Mouse (Mus musculus): ENCODE results near the gene Kdm4b. TPM values are rescaled to one million over a fixed set of nuclear protein-coding genes. Genes with fewer than 3 reads are reported as not detected.

The Kdm4b gene
- polyA plus RNA-seq, 1 experiment from 2014 or later: 86.1 TPM

DNA sequence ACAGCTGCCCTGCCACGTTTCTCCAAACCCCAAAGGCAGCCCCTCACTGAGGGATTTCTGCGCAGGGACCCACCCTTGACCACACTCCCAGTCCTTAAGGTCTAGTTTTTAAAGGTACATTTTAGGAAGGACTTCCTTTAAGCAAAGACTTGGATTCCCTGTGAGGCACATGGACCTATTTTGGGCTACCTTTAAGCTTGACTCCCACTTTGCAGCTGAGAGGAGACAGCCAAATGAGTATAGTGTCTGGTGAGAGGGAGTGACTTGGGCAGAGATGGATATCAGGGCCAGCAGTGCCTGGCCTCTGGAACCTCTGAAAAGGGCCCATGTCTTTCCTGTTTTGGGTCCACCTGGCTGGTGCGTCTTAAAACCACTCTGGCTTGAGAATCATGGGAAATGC lies 100.1 kb downstream of the Kdm4b start:
- Histone ChIP-seq H3K9me3 (no peaks in the 10 kb centered on the region), H3K4me1 (peaks cover 18% of the 10 kb centered on the region), H3K27me3 (replicated peaks) (0 out of 2 replicates have a peak, but pooled peaks cover 3% of the 10 kb centered on the region), H3K27ac (no peak overlapping the region), H3K36me3 (peaks cover 87% of the 10 kb centered on the region), H3K4me2 (replicated peaks) (peak overlapping the region; percentile 71), H3K4me3 (peak overlapping the region; percentile 34), H3K9ac (peak overlapping the region; percentile 57)
- 46% methylated on average over 3 of the region's 3 CpGs for WGBS
- no peak for ATAC-seq (ENCODE audit: low FRiP score, low read depth)

DNA sequence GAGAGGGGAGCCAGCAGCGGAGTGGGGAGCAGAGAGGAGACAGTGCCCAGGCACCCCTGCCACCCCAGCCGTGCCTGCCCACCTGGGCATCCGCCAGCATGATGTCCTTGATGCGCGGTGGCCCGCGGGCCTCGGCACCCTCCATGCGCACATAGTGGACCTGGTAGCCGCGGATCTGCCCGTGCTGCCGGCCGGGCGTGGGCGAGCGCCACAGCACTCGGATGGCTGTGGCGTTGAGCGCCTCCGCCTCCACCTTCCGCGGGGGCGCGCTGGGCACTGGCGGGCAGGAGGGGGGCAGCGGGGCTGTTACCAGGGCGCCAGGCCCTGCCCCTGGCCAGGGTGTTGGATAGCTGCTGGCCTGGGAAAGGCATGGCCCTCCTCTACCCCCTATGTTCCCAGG lies 102.0 kb downstream of the Kdm4b start:
- no peak for ATAC-seq (ENCODE audit: low FRiP score, low read depth)
- WGBS: 78% methylated on average over 28 of the region's 28 CpGs

DNA sequence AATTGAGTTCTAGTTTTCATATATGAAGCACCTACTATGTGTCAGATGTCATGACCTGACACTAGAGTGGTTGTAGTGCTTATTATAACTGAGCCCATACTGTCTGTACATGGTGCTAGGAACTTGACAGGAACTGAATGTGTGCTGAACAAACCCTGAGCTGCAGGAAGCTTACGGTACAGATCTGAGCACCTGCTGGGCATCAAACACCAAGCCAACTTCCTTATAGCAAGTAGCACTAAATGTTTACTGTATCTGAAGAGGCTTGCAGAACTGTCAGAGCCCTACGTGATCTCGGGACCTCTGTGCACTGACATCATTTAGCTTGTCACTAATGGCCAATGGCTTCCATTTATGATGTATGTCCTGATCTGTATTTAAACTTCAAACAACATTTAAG lies 105.7 kb downstream of the Kdm4b start:
- WGBS: 88% methylated on average over 3 of the region's 3 CpGs
- Histone ChIP-seq H3K36me3 (peaks cover 84% of the 10 kb centered on the region), H3K4me2 (replicated peaks) (no peak overlapping the region)

More for the DNA sequence above, 102.0 kb downstream of the Kdm4b start:
- no peaks in the 10 kb centered on the region for H3K9me3 ChIP-seq
- peaks cover 83% of the 10 kb centered on the region for H3K36me3 ChIP-seq
- H3K4me2 ChIP-seq (replicated peaks): no peak overlapping the region
- no peak overlapping the region for H3K4me3 ChIP-seq
- peaks cover 18% of the 10 kb centered on the region for H3K4me1 ChIP-seq
- H3K27me3 ChIP-seq (replicated peaks): 0 out of 2 replicates have a peak, but pooled peaks cover 3% of the 10 kb centered on the region
- H3K27ac ChIP-seq: no peak overlapping the region
- no peak overlapping the region for H3K9ac ChIP-seq

DNA sequence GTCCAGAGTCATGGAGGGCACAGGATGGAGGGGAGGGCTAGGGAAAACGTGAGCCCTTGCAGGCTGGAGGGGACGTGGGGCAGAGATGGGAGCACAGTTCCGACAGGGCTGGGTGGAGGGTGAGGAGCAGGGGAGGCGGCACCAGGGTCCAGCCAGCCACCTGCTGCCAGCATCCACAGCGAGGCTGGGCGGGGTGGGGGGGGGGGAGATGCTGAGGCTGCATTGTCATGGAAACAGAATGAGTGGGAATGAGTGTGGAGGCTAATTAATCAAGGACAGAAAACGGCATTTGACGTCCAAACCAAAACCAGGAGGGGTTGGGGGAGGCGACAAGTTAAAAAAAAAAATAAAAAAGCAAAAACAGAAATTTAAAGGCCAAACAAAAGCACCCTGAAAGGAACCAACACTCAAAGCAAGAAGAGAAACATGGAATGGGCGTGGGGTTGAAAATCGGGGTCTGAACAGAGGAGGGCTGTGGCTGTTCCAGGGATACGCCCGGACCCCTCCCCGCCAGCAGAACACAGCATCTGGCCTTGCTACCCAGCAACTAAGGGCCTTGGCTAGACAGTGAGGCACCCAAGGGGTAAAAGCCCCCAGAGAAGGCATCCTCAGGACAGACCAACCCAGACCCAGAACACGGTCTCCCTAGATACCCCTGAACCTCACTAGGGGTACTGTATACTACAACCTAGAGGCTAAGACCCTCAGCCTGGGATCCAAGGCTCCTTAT lies 114.0 kb downstream of the Kdm4b start:
- no peak overlapping the region for H3K4me3 ChIP-seq
- H3K4me1 ChIP-seq: peaks cover 16% of the 10 kb centered on the region
- peak; percentile 41 for ATAC-seq (ENCODE audit: low FRiP score, low read depth)
- 48% methylated on average over 15 of the region's 15 CpGs for WGBS
- no peaks in the 10 kb centered on the region for H3K27me3 ChIP-seq (replicated peaks)
- no peaks in the 10 kb centered on the region for H3K9me3 ChIP-seq
- no peak overlapping the region for H3K9ac ChIP-seq
- H3K27ac ChIP-seq: peak overlapping the region; percentile 23; the same call in 1 of the 2 replicates
- H3K4me2 ChIP-seq (replicated peaks): no peak overlapping the region
- peaks cover 83% of the 10 kb centered on the region for H3K36me3 ChIP-seq

More for the DNA sequence above, 105.7 kb downstream of the Kdm4b start:
- Histone ChIP-seq H3K27me3 (replicated peaks) (no peaks in the 10 kb centered on the region), H3K9ac (no peak overlapping the region), H3K27ac (no peak overlapping the region), H3K9me3 (no peaks in the 10 kb centered on the region), H3K4me1 (0 out of 2 replicates have a peak, but pooled peaks cover under 1% of the 10 kb centered on the region), H3K4me3 (no peak overlapping the region)
- ATAC-seq (ENCODE audit: low FRiP score, low read depth): no peak

DNA sequence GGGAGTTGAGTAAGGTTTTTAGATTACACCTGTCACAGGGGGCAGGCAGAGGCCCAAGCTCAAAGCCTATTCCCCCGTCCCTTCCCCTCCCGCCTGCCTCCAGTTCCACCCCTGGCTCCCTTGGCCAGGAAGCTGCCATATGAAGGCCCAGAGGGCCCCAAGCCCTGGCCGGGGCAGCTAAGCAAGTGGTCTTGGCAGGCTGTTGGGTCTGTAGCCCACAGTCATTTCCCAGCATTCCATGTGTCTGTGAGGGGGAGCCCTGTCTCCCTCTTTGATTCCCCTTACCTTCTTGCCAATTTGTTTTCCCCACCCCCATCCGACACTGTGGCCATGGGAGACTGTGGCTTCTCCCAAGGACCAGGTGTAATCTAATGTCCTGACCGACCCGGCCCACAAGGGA lies 116.5 kb downstream of the Kdm4b start:
- Histone ChIP-seq H3K36me3 (peaks cover 74% of the 10 kb centered on the region), H3K27me3 (replicated peaks) (no peaks in the 10 kb centered on the region), H3K4me2 (replicated peaks) (no peak overlapping the region), H3K9me3 (no peaks in the 10 kb centered on the region), H3K4me3 (no peak overlapping the region), H3K27ac (no peak overlapping the region), H3K4me1 (peaks cover 28% of the 10 kb centered on the region), H3K9ac (no peak overlapping the region)
- 91% methylated on average over 6 of the region's 6 CpGs for WGBS
- no peak for ATAC-seq (ENCODE audit: low FRiP score, low read depth)

DNA sequence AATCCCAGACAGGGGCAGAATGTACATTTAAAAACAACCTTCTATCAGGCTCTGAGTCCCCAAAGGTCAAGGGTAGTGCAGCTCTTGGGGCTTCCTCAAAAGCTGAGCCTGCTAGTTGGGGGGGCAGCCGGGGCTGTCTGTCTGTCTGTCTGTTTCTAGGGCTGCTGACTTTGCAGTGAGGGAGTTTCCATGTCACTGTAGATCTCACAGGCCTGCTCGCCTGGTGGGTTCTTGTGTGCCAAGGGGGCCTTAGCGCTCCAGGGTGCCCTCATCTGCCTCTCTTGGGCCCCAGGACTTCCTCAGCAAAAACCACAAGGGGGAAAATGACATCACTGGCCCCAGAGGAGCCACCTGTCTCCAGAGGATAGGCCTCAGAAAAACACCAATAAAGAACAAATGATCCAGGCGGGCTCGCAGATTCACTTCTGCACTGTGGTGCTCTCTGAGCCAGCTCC lies 117.5 kb downstream of the Kdm4b start:
- Histone ChIP-seq H3K27me3 (replicated peaks) (no peaks in the 10 kb centered on the region), H3K4me2 (replicated peaks) (no peak overlapping the region), H3K9me3 (no peaks in the 10 kb centered on the region), H3K36me3 (peaks cover 75% of the 10 kb centered on the region), H3K27ac (no peak overlapping the region), H3K9ac (no peak overlapping the region), H3K4me3 (no peak overlapping the region), H3K4me1 (peaks cover 28% of the 10 kb centered on the region)
- ATAC-seq (ENCODE audit: low FRiP score, low read depth): no peak
- 79% methylated on average over 5 of the region's 5 CpGs for WGBS

DNA sequence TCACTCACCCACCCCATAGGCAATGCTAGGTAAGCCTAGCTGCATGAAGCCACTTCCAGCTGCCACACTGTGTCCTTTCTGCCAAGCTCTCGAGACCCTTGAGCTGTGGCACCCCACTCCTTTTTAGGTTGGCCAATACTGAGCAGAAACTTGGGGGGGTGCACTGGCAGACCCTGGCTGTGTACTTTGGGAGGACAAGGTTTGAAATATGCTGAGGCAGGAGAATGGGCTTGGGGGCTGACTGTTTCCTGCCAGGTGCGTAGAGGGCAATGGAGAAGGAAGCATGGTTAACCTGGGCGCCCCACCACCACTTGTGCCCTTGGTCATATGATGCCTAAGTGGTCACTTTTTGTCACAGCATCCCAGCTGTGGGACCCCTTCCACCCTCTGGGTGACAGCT lies 118.9 kb downstream of the Kdm4b start:
- 94% methylated on average over 3 of the region's 3 CpGs for WGBS
- Histone ChIP-seq H3K27ac (no peak overlapping the region), H3K9ac (no peak overlapping the region), H3K27me3 (replicated peaks) (no peaks in the 10 kb centered on the region), H3K9me3 (no peaks in the 10 kb centered on the region), H3K4me3 (no peak overlapping the region), H3K36me3 (peaks cover 80% of the 10 kb centered on the region), H3K4me2 (replicated peaks) (no peak overlapping the region), H3K4me1 (peaks cover 28% of the 10 kb centered on the region)
- no peak for ATAC-seq (ENCODE audit: low FRiP score, low read depth)

DNA sequence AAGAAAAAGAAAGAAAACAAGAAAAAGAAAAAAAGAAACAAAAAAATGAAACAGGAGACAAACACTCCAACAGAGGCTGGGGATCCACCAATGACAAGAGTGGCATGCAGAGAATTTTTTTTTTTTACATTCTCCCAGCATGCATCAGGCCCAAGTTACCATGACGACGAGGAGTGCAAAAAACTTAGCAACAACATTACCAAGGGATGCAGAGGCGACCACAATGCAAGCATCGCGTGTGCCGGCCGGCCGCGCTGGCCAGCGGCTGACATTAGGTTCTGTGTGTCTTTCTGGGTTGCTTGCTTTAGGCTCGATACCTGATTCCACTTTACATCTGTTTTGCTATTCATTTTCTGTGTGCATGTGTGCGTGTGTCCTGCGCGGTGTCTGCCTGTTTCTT lies 119.5 kb downstream of the Kdm4b start:
- no peak for ATAC-seq (ENCODE audit: low FRiP score, low read depth)
- H3K4me3 ChIP-seq: no peak overlapping the region
- peaks cover 23% of the 10 kb centered on the region for H3K4me1 ChIP-seq
- WGBS: 43% methylated on average over 14 of the region's 14 CpGs
- no peak overlapping the region for H3K27ac ChIP-seq
- H3K4me2 ChIP-seq (replicated peaks): no peak overlapping the region
- H3K9ac ChIP-seq: no peak overlapping the region
- H3K36me3 ChIP-seq: peaks cover 86% of the 10 kb centered on the region
- no peaks in the 10 kb centered on the region for H3K9me3 ChIP-seq
- no peaks in the 10 kb centered on the region for H3K27me3 ChIP-seq (replicated peaks)

DNA sequence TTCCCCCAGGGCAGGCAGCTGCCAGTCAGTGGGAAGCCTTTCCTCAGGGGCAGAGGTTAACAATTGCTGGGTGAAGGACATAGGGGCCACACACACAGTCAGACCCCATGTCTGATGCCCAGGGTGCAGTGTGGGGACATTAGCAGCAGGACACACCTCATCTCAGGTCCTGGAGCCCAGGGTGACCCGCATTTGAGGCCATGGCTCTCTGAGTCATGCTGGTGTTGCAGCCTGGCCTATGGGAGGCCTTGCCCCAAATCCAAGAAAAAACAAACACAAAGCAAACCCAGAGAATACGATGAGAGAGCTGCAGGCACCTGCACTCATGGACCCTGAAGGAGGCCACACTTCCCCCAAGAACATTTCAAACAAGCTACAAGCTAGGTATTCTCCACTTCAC lies 121.9 kb downstream of the Kdm4b start:
- Histone ChIP-seq H3K9ac (no peak overlapping the region), H3K27ac (no peak overlapping the region)

More for the DNA sequence above, 121.9 kb downstream of the Kdm4b start:
- H3K27me3 ChIP-seq (replicated peaks): no peaks in the 10 kb centered on the region
- 92% methylated on average over 2 of the region's 2 CpGs for WGBS
- no peak overlapping the region for H3K4me2 ChIP-seq (replicated peaks)
- ATAC-seq (ENCODE audit: low FRiP score, low read depth): no peak
- H3K4me1 ChIP-seq: peaks cover 12% of the 10 kb centered on the region
- no peak overlapping the region for H3K4me3 ChIP-seq
- H3K36me3 ChIP-seq: peaks cover 91% of the 10 kb centered on the region
- no peaks in the 10 kb centered on the region for H3K9me3 ChIP-seq

Small RNA genes lying within 50 kb of the gene (microRNA-seq; reads per million reads assigned to microRNA genes)
- 2.6 reads per million, percentile 6 among the genes with 10 or more reads in this experiment for gene Mir6977

Other genes with a start within 250 kb of the Kdm4b start
- gene Hdgfl2, start 246.4 kb upstream of the Kdm4b start, polyA plus RNA-seq (2016; fragmentation: Nextera tagmentation; extraction: Ambion mirVana): 166 and 173 TPM in 2 replicates
- gene Plin4, start 216.3 kb upstream of the Kdm4b start, polyA plus RNA-seq (2016; fragmentation: Nextera tagmentation; extraction: Ambion mirVana): 0.05 and 0.10 TPM in 2 replicates
- gene Plin5, start 208.5 kb upstream of the Kdm4b start, polyA plus RNA-seq (2016; fragmentation: Nextera tagmentation; extraction: Ambion mirVana): 0.30 and 0.38 TPM in 2 replicates
- gene Lrg1, start 204.1 kb upstream of the Kdm4b start, polyA plus RNA-seq (2016; fragmentation: Nextera tagmentation; extraction: Ambion mirVana): 0.14 TPM in 1 of 2 replicates, not detected in the other
- 12.5 and 13.0 TPM in 2 replicates for gene Sema6b, start 185.7 kb upstream of the Kdm4b start, polyA plus RNA-seq (2016; fragmentation: Nextera tagmentation; extraction: Ambion mirVana)
- gene Tnfaip8l1, start 163.6 kb upstream of the Kdm4b start, polyA plus RNA-seq (2016; fragmentation: Nextera tagmentation; extraction: Ambion mirVana): 8.9 and 9.8 TPM in 2 replicates
- gene Mydgf, start 142.1 kb upstream of the Kdm4b start, polyA plus RNA-seq (2016; fragmentation: Nextera tagmentation; extraction: Ambion mirVana): 65.5 and 65.9 TPM in 2 replicates
- 35.0 and 35.1 TPM in 2 replicates for gene Dpp9, start 107.2 kb upstream of the Kdm4b start, polyA plus RNA-seq (2016; fragmentation: Nextera tagmentation; extraction: Ambion mirVana)
- 19.9 and 20.6 TPM in 2 replicates for gene Fem1a, start 69.3 kb upstream of the Kdm4b start, polyA plus RNA-seq (2016; fragmentation: Nextera tagmentation; extraction: Ambion mirVana)
- gene Ticam1, start 49.3 kb upstream of the Kdm4b start, polyA plus RNA-seq (2016; fragmentation: Nextera tagmentation; extraction: Ambion mirVana): 1.5 and 2.0 TPM in 2 replicates
- 29.0 and 31.7 TPM in 2 replicates for gene Plin3, start 33.2 kb upstream of the Kdm4b start, polyA plus RNA-seq (2016; fragmentation: Nextera tagmentation; extraction: Ambion mirVana)
- gene Arrdc5, start 25.8 kb upstream of the Kdm4b start, polyA plus RNA-seq (2016; fragmentation: Nextera tagmentation; extraction: Ambion mirVana): not detected in 2 replicates
- gene Uhrf1, start 22.7 kb upstream of the Kdm4b start, polyA plus RNA-seq (2016; fragmentation: Nextera tagmentation; extraction: Ambion mirVana): 94.7 and 95.2 TPM in 2 replicates
- 294 and 314 TPM in 2 replicates for gene Ptprs, start 150.4 kb downstream of the Kdm4b start, polyA plus RNA-seq (2016; fragmentation: Nextera tagmentation; extraction: Ambion mirVana)
- gene Znrf4, start 186.4 kb downstream of the Kdm4b start, polyA plus RNA-seq (2016; fragmentation: Nextera tagmentation; extraction: Ambion mirVana): not detected in 2 replicates
- gene Gm20219, start 228.3 kb downstream of the Kdm4b start, polyA plus RNA-seq (2016; fragmentation: Nextera tagmentation; extraction: Ambion mirVana): 1.1 and 1.4 TPM in 2 replicates

All from neural tube, embryonic 12.5 days (tissue).